Mouse (Mus musculus) olfactory bulb, adult 2 months (tissue): ENCODE results near the gene Dkk2. TPM values are rescaled to one million over a fixed set of nuclear protein-coding genes. Genes with fewer than 3 reads are reported as not detected.

Experiments
- H3K27ac ChIP-seq: fragments of 200-500 bp; 2 replicates; pipeline ENCODE4 v1.5.1; 2012; ENCODE audit warnings: low read depth, low read length; ENCODE audit not compliant: insufficient read depth
- H3K4me1 ChIP-seq: fragments of 200-500 bp; 2 replicates; pipeline ENCODE4 v1.6.1; 2012; ENCODE audit warnings: low read length; ENCODE audit not compliant: control insufficient read depth, insufficient read depth
- H3K4me3 ChIP-seq: fragments of 200-500 bp; 2 replicates; pipeline ENCODE4 v1.5.1; 2012; ENCODE audit warnings: mild to moderate bottlenecking, low read depth, low read length, moderate library complexity; ENCODE audit not compliant: insufficient read depth
- CTCF ChIP-seq: fragments of 200-500 bp; IDR thresholded peaks from 2 replicates; pipeline ENCODE4 v1.5.1; 2012; ENCODE audit warnings: low read depth, mild to moderate bottlenecking, low read length, moderate library complexity; ENCODE audit not compliant: insufficient read depth
- POLR2A ChIP-seq: fragments of 200-500 bp; IDR thresholded peaks from 2 replicates; pipeline ENCODE4 v1.6.1; 2012; ENCODE audit warnings: mild to moderate bottlenecking, low read depth, low read length, moderate library complexity; ENCODE audit not compliant: insufficient read depth
- WGBS: fragments of 180-500 bp; shearing (Covaris S2); methylation state at CpG from one replicate; pipeline ENCODE4 v1.1.7; 2018; 5-methylcytosine and 5-hydroxymethylcytosine counted together
- polyA plus RNA-seq: library from polyadenylated mRNA; stranded (reverse); fragments of >200 nt; gene quantifications from 2 replicates; pipeline ENCODE4 v1.2.4, GENCODE M21; 2012; ENCODE audit warnings: low replicate concordance; ENCODE audit not compliant: missing spikeins, insufficient read depth, insufficient read length

The Dkk2 gene
- polyA plus RNA-seq, 1 experiment: not detected

- no peak for TF ChIP-seq CTCF
- no peak for TF ChIP-seq POLR2A
- H3K4me3 ChIP-seq: no peak overlapping the region
- 29% methylated on average over 7 of the region's 7 CpGs for WGBS
- H3K4me1 ChIP-seq: peaks cover 4% of the 10 kb centered on the region; the same call in 1 of the 2 replicates
- no peak overlapping the region for H3K27ac ChIP-seq
These were observed 18.4 kb downstream of the Dkk2 start for GRCm38 (mm10) chr3:132103454-132103853.

DNA sequence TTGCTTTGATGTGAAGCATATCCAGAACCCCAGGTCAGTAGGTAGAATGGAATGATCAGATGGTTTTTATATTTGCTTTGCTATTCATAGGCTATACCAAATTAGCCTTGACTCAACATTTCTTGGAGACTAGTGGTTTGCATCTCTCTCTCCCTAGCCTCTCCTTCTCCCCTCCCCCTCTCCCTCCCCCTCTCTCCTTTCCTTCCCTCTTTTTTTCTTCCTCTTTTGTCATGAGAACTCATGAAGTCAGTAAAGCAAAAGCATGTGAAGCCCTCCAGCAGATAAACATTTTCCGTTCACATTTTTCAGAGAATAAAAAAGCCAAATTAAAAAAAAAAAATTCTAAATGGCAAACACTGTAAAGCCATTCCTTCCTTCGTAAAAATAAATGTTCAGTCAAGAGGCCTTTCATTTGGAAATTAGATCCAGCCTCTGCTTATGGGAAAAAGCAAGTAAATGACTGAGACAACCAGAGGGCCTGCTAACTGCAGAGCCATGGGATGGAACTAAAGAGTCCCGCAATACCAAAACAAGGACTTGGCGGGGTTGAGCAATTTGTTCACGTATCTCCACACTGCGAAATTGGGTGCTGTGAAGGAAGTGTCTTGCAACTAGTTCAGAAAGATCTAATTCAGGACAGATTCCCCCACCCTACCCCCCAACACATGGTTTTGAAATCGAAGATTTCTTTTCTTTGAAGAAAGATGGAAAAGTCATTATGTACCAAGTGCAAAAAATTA lies 30.9 kb downstream of the Dkk2 start:
- whole genome bisulfite sequencing: 85% methylated on average over 7 of the region's 7 CpGs
- no peak overlapping the region for H3K4me3 ChIP-seq
- no peak overlapping the region for H3K27ac ChIP-seq
- H3K4me1 ChIP-seq: no peaks in the 10 kb centered on the region
- TF ChIP-seq POLR2A: no peak
- no peak for TF ChIP-seq CTCF

- H3K4me3 ChIP-seq: no peak overlapping the region
- no peaks in the 10 kb centered on the region for H3K4me1 ChIP-seq
- 26% methylated on average over 5 of the region's 5 CpGs for WGBS
- TF ChIP-seq CTCF (no peak), POLR2A (no peak)
- H3K27ac ChIP-seq: no peak overlapping the region
These were observed 36.3 kb downstream of the Dkk2 start for GRCm38 (mm10) chr3:132121344-132121743.

- no peaks in the 10 kb centered on the region for H3K4me1 ChIP-seq
- 74% methylated on average over 4 of the region's 4 CpGs for whole genome bisulfite sequencing
- no peak for TF ChIP-seq CTCF
- no peak for TF ChIP-seq POLR2A
- H3K4me3 ChIP-seq: no peak overlapping the region
- no peak overlapping the region for H3K27ac ChIP-seq
These were observed 37.5 kb downstream of the Dkk2 start for GRCm38 (mm10) chr3:132122581-132122980.

- no peak for TF ChIP-seq CTCF
- TF ChIP-seq POLR2A: no peak
- Histone ChIP-seq H3K4me3 (no peak overlapping the region), H3K27ac (no peak overlapping the region), H3K4me1 (no peaks in the 10 kb centered on the region)
- 83% methylated on average over 8 of the region's 8 CpGs for WGBS
These were observed 40.2 kb downstream of the Dkk2 start for GRCm38 (mm10) chr3:132125227-132125740.

DNA sequence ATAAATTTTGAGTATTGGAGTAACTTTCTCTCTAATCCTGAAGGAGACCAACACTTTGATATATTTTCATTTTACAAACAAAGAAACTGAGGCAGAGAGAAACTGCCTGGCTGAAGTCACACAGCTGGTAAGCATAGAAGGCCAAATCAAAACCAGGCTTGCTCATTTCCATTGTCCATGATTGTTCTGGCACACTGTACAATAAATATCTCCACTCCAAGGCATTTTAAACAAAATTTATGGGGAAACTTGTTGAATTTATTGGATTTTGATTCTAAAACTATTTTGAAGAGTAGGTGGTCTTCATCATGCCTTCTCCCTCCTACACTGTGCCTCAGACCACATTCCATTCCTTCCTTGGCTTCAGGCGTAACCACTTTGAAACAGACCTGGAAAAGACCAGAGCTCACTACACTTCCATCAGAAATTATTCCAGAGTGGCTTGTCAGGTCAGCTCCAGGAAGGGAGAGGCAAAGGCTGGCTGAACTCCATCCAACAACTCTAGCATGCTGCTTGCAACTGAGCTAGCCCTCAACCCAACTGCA lies 44.7 kb downstream of the Dkk2 start:
- WGBS: 92% methylated on average over 1 of the region's 1 CpGs
- H3K27ac ChIP-seq: no peak overlapping the region
- TF ChIP-seq CTCF (no peak), POLR2A (no peak)
- H3K4me3 ChIP-seq: no peak overlapping the region
- no peaks in the 10 kb centered on the region for H3K4me1 ChIP-seq

DNA sequence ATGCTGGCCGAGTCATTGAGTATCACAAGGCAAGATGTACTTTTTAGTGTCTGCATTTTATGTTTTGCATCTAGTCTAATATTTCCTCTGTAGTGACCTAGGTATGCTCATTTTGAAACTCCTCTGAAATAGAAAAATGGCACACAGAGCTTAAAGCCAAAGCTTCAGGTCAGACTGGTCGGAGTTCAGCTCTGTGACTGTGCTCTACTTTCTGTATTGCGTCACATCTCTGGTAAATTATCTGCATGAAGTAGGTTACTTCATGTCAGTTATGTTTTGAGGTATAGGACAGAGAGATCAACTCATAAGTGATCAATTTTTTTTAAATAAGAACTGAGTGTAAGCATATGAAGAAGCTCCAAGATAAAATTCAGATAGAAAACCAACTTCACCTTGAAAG lies 45.7 kb downstream of the Dkk2 start:
- TF ChIP-seq CTCF: no peak
- TF ChIP-seq POLR2A: no peak
- 94% methylated on average over 3 of the region's 3 CpGs for WGBS
- no peaks in the 10 kb centered on the region for H3K4me1 ChIP-seq
- no peak overlapping the region for H3K4me3 ChIP-seq
- H3K27ac ChIP-seq: no peak overlapping the region

DNA sequence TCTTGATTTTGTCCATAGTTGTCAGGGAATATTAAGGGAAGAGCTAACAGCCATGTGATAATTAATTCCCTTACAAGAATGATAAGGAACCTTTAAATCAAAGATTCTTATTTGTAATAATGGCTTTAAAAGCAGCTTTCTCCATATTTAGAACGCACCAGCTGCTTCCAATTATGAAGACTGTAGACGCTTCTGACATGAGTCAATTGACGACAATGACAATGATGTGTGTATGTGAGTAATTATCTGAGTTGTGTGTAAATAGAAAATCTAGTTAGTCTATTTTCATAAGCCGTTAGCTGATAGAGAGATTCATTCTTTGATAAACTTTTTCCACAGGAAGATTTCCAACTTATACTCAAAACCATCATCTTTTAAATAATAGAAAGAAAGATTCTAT lies 46.8 kb downstream of the Dkk2 start:
- no peak overlapping the region for H3K27ac ChIP-seq
- no peak for TF ChIP-seq CTCF
- no peak for TF ChIP-seq POLR2A
- H3K4me1 ChIP-seq: no peaks in the 10 kb centered on the region
- 50% methylated on average over 4 of the region's 4 CpGs for WGBS
- no peak overlapping the region for H3K4me3 ChIP-seq

DNA sequence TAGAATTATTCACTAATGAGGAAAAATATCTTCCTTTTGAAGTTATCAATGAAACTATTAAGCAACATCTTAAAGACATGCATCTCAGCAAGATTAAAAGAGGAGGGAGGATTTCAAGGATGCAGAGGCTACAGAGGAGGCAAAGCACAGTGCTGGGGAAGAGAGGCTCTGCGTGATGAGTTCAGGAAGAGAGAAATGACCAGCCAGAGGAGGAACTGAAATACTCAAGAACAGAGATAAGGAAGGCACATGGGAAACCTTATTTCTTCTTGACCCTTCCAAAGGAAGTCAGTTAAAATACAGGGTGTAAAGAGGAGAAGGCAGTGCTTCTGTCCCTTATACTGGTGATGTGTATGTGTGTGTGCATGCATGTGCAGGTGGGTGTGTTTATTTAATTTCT lies 49.4 kb downstream of the Dkk2 start:
- TF ChIP-seq CTCF: no peak
- TF ChIP-seq POLR2A: no peak
- WGBS: 83% methylated on average over 1 of the region's 1 CpGs
- Histone ChIP-seq H3K4me3 (no peak overlapping the region), H3K27ac (no peak overlapping the region), H3K4me1 (no peaks in the 10 kb centered on the region)
